Mouse (Mus musculus) midbrain, embryonic 11.5 days (tissue): ENCODE measurements around the gene Dusp8. TPM values are rescaled to one million over a fixed set of nuclear protein-coding genes. Genes with fewer than 3 reads are reported as not detected.

Experiments used
- ATAC-seq: fragments of 200-750 bp; cut with Nextera tagmentation; 2 replicates; pipeline ENCODE4 v1.8.0; 2017; ENCODE audit warnings: moderate TSS enrichment, moderate library complexity; ENCODE audit not compliant: low FRiP score
- DNase-seq: peaks from one replicate; pipeline ENCODE4 v3.0.0; 2015; ENCODE audit warnings: low spot score; ENCODE audit errors: missing footprints
- H3K27ac ChIP-seq: fragments of 300-500 bp; sonication (generic); 2 replicates; pipeline ENCODE4 v1.5.1; 2014; ENCODE audit warnings: low read depth, low read length
- H3K27me3 ChIP-seq: fragments of 300-500 bp; sonication (generic); 2 replicates; pipeline ENCODE4 v1.6.1; 2014; ENCODE audit warnings: mild to moderate bottlenecking, low read length, moderate library complexity, mixed read lengths; ENCODE audit not compliant: control insufficient read depth, insufficient read depth
- H3K36me3 ChIP-seq: fragments of 300-500 bp; sonication (generic); 2 replicates; pipeline ENCODE4 v1.6.1; 2014; ENCODE audit warnings: mild to moderate bottlenecking, low read length, moderate library complexity, mixed read lengths; ENCODE audit not compliant: control insufficient read depth, insufficient read depth
- H3K4me1 ChIP-seq: fragments of 300-500 bp; sonication (generic); 2 replicates; pipeline ENCODE4 v1.6.1; 2014; ENCODE audit warnings: low read length; ENCODE audit not compliant: control insufficient read depth, insufficient read depth
- H3K4me2 ChIP-seq: fragments of 300-500 bp; sonication (generic); 2 replicates; pipeline ENCODE4 v1.6.1; 2014; ENCODE audit warnings: mild to moderate bottlenecking, moderate library complexity
- H3K4me3 ChIP-seq: fragments of 300-500 bp; sonication (generic); 2 replicates; pipeline ENCODE4 v1.5.1; 2014; ENCODE audit warnings: low read depth, low read length
- H3K9ac ChIP-seq: fragments of 300-500 bp; sonication (generic); 2 replicates; pipeline ENCODE4 v1.6.1; 2014; ENCODE audit warnings: low read length
- H3K9me3 ChIP-seq: fragments of 300-500 bp; sonication (generic); 2 replicates; pipeline ENCODE4 v1.6.1; 2016; ENCODE audit warnings: low read length; ENCODE audit not compliant: control insufficient read depth
- WGBS: fragments of 180-500 bp; shearing (Covaris S2); extraction: QIAGEN DNeasy Blood & Tissue Kit; methylation state at CpG from one replicate; pipeline ENCODE4 v1.1.7; 2014; 5-methylcytosine and 5-hydroxymethylcytosine counted together
- polyA plus RNA-seq: library from polyadenylated mRNA; unstranded; fragments of >200 nt; fragmentation: Nextera tagmentation; extraction: Ambion mirVana; gene quantifications from 2 replicates; pipeline ENCODE4 v1.2.1, GENCODE M21; 2014

The Dusp8 gene
- polyA plus RNA-seq, 1 experiment from 2014 or later: 15.7 TPM

DNA sequence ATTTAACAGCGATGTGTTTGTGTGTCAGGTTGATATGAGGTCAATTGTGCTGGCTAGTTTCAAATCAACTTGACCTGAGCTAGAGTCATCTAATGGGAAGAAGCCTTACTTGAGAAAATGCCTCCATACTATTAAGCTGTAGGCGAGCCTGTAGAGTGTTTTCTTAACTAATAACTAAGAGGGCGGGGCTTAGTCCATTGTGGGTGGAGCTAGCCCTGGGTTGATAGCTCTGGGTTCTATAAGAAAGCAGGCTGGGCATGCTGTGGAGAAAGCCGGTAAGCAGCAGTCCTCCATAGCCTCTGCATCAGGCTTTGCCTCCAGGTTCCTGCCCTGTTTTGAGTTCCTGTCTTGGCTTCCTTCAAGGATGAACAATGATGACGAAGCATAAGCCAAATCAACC, 9.1 kb upstream of the Dusp8 start:
- WGBS: 69% methylated on average over 5 of the region's 5 CpGs
- ATAC-seq: no peak

DNA sequence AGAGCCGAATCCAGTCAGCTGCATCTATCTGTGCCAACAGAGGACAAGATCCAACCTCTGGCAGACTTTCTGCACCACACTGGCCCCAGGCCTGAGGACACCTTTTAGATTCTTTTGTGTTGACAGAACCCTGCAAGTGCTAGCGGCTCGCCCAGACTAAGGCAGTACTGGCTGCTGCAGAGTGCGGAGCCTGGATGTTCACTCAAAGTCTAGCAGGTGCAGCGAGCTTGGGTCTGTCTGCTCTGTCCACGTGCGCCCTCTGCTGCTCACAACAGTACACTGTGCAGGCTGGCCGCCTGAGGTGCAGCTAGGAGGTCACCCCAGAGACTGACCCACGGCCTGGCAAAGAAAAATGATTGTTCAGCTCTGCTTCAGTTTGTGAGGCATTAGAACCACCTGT, 2.1 kb upstream of the Dusp8 start:
- ATAC-seq: peak; percentile 51
- Histone ChIP-seq H3K36me3 (no peaks in the 10 kb centered on the region), H3K9me3 (no peaks in the 10 kb centered on the region), H3K4me2 (no peak overlapping the region), H3K27me3 (peaks cover 16% of the 10 kb centered on the region), H3K4me1 (peaks cover 21% of the 10 kb centered on the region), H3K27ac (no peak overlapping the region), H3K4me3 (no peak overlapping the region), H3K9ac (no peak overlapping the region)
- DNase-seq: peak; percentile 95
- WGBS: 10% methylated on average over 9 of the region's 9 CpGs

More for the DNA sequence above, 9.1 kb upstream of the Dusp8 start:
- Histone ChIP-seq H3K27me3 (no peaks in the 10 kb centered on the region), H3K9ac (no peak overlapping the region), H3K4me3 (no peak overlapping the region), H3K36me3 (no peaks in the 10 kb centered on the region), H3K4me1 (no peaks in the 10 kb centered on the region), H3K4me2 (no peak overlapping the region), H3K9me3 (no peaks in the 10 kb centered on the region), H3K27ac (no peak overlapping the region)
- DNase-seq: no peak

DNA sequence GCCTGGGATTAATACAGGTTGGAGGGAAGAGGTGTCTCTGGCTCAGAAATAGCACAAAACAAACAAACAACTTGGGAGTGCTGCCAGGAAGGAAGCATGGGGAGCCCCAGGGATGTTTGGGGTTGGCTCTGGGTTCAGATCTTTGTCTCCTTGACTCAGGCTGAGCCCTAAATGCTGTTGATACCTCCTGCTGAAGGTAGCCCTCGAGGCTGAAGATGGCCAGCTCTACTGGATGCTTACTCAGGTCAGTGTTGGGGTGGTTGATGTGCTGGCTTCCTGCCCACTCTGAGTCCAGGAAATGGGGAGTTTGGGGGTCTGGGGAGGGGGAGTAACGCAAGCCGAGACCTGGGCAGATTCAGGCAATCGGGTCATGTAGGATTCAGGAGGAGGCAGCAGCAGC, 1.1 kb upstream of the Dusp8 start:
- Histone ChIP-seq H3K9ac (no peak overlapping the region), H3K4me2 (no peak overlapping the region), H3K27me3 (peaks cover 16% of the 10 kb centered on the region), H3K4me1 (peaks cover 31% of the 10 kb centered on the region), H3K9me3 (no peaks in the 10 kb centered on the region), H3K27ac (no peak overlapping the region), H3K4me3 (no peak overlapping the region), H3K36me3 (no peaks in the 10 kb centered on the region)
- DNase-seq (no peak), ATAC-seq (no peak)
- 91% methylated on average over 4 of the region's 4 CpGs for WGBS

DNA sequence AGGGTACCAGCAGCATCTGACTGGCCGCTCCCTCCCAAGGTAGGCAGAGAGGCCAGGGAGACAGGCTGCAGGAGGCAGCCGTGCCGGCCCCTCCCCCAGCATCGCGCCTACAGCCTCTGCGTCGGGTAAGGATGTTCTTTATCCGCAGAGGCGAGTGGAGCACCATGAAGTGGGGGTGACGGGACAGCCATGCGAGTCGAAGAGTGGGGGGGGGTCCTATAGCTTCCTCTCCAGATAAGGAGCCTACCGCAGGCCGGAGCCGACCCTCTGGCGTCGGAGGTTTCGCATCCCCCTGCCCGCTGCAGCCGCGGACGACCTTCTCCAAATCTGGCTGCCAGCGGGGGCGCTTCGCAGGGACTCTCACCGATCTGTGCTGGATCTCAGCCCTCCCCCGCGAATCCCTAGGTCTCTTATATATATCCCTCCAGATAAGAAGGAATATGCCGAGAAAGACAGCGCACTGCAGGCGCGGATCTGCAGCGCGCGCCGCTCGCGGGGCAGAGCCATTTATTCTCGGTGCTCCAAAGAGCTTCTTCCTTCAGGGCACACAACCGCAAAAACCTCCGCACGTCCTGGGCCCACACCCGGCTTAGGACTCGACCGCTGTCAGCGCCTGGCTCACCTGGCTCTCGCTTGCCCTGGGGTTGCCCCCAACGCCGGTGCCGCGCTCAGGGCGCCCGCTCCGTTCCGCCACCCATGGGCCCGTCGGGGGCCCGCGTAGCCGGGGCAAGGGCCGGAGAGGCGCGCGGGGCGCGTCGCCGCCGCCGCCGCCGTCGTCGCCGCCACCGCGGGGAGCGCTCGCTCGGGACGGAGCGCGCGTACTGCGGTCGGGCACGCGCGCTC, 1.1 kb downstream of the Dusp8 start:
- Histone ChIP-seq H3K27me3 (peaks cover 16% of the 10 kb centered on the region), H3K4me1 (peaks cover 44% of the 10 kb centered on the region), H3K9ac (peak overlapping the region; percentile 88), H3K36me3 (no peaks in the 10 kb centered on the region), H3K27ac (peak overlapping the region; percentile 50), H3K9me3 (no peaks in the 10 kb centered on the region), H3K4me3 (peak overlapping the region; percentile 89), H3K4me2 (peak overlapping the region; percentile 96)
- whole genome bisulfite sequencing: under 1% methylated on average over 89 of the region's 89 CpGs
- peak; percentile 93 for DNase-seq
- ATAC-seq: peak; percentile 51

DNA sequence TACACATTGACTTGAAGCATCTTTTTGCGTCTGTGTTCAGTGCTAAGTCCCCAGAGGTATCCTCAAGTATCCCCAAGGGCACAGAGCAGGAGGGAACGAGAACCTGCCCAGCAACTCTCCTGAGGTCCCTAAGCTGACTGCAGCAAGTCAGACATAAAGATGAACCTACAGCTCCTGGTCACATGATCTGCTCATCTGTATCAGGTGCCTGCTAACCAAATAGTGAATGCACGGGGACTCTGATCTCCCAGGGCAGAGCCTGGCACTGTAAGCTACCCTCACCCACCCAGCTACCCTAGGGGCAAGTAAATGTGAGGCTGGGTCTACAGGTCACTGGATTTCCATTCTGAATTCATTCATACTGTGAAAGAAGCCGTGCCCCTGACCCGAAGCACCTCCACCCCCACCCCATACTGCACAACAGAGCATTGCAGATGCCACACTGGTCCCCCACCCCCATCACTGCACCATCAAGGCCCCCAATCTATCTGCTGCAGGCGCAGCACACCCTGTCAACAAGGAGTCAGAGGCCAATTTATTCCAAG, 1.9 kb downstream of the Dusp8 start:
- Histone ChIP-seq H3K9ac (peak overlapping the region; percentile 88), H3K4me1 (peaks cover 52% of the 10 kb centered on the region), H3K36me3 (no peaks in the 10 kb centered on the region), H3K27me3 (peaks cover 16% of the 10 kb centered on the region), H3K4me2 (peak overlapping the region; percentile 96), H3K9me3 (no peaks in the 10 kb centered on the region), H3K27ac (no peak overlapping the region), H3K4me3 (peak overlapping the region; percentile 89)
- no peak for DNase-seq
- 26% methylated on average over 6 of the region's 6 CpGs for WGBS
- no peak for ATAC-seq

DNA sequence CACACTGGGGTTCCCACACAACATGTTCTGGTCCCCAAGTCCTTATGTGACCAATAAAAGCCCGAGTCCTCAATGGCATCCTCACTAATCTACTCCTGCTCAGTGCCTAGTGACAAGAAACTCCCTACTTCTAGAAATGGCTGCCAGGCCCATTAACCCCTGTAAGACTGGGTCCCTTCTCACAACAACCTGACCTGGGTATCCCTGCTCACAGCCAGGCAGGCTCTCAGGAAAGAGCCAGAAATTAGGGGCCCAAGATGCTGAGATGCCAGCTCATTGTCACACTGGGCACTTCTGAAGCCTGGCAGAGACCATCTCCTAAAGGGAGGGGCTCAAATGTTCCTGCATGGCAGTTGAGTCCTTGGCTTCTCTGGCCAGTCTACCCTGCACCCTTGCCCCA, 2.7 kb downstream of the Dusp8 start:
- no peak for ATAC-seq
- Histone ChIP-seq H3K4me3 (no peak overlapping the region; the same call in 1 of the 2 replicates), H3K27ac (no peak overlapping the region), H3K9me3 (no peaks in the 10 kb centered on the region), H3K4me2 (peak overlapping the region; percentile 96), H3K27me3 (peaks cover 16% of the 10 kb centered on the region), H3K9ac (peak overlapping the region; percentile 30), H3K4me1 (peaks cover 59% of the 10 kb centered on the region), H3K36me3 (no peaks in the 10 kb centered on the region; the same call in 1 of the 2 replicates)
- DNase-seq: no peak
- WGBS: 58% methylated on average over 1 of the region's 1 CpGs

DNA sequence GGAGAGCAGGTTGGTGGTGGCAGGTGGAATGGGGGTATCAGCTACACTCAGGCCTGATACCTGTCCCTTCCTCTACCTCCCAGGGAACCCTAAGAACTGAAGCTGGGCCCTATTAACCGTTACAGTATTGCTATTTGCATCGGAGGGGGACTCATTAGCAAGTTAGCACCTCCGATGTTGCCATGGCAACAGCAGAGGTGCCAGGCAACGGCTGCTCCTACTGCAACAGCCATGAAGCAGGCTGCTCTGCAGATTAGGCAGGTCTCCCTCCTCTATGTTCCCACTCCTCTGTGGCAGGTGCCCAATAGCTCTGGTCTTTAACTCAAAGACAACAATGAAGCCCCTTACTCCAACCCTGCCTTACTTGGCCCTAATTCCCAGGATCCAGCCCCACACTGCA, 3.8 kb downstream of the Dusp8 start:
- peak overlapping the region; percentile 96 for H3K4me2 ChIP-seq
- peaks cover 57% of the 10 kb centered on the region for H3K4me1 ChIP-seq
- DNase-seq: no peak
- no peak overlapping the region for H3K4me3 ChIP-seq
- no peak for ATAC-seq
- H3K9me3 ChIP-seq: no peaks in the 10 kb centered on the region
- peaks cover 7% of the 10 kb centered on the region for H3K27me3 ChIP-seq
- H3K9ac ChIP-seq: peak overlapping the region; percentile 35; the same call in 1 of the 2 replicates
- no peaks in the 10 kb centered on the region; the same call in 1 of the 2 replicates for H3K36me3 ChIP-seq
- 6% methylated on average over 4 of the region's 4 CpGs for WGBS
- H3K27ac ChIP-seq: no peak overlapping the region

DNA sequence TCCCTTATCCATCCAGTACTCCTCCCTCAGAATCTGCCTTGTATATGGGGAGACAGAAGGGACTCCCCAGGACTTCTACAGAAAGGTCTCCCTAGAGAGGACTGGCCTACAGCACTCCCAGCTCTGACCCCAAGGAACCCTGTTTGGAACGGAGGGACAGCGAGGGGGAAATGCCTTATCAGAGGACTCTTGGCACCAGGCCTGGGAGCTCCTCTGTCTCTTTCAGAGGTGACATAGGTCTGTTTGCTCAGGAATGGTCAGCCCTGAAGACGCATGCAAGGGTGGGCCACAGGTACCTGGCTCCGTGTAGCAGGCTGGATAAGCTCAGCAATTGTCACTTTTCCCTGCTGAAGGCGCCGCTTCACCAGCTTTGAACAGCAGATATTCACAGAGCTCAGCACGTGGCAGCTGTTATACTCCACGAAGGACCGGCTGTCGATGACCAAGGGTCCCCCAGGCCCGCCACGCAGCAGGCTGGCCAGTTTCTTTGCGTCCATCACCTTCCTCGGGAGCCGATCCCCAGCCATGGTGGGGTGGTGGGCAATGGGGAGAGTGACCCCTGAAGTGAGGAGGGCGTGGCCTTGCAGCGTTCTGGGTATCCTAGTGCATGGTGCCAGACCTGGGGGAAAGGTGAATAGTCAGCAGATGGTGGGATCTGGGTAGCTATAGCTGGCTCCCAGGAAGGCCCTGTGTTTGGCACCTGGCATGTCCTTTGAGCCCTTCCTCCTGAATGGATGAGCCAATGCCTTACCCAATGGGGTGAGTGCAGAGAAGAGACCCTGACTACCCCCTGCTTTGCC, 5.8 kb downstream of the Dusp8 start:
- WGBS: 59% methylated on average over 17 of the region's 17 CpGs
- H3K27me3 ChIP-seq: no peaks in the 10 kb centered on the region; the same call in 1 of the 2 replicates
- peak overlapping the region; percentile 68 for H3K27ac ChIP-seq
- ATAC-seq (no peak), DNase-seq (no peak)
- no peak overlapping the region; the same call in 1 of the 2 replicates for H3K4me2 ChIP-seq
- peak overlapping the region; percentile 45 for H3K9ac ChIP-seq
- peaks cover 4% of the 10 kb centered on the region for H3K36me3 ChIP-seq
- H3K9me3 ChIP-seq: no peaks in the 10 kb centered on the region
- no peak overlapping the region for H3K4me3 ChIP-seq
- peaks cover 53% of the 10 kb centered on the region for H3K4me1 ChIP-seq
